Mouse (Mus musculus) MEL (cell line): ENCODE results near the gene Mndal.
"Not testable (repeated sequence)": the region's sequence is repeated elsewhere in the genome, so short reads cannot be mapped to it uniquely, and the experiment has no call there.

Experiments
- CHD2 ChIP-seq: IDR thresholded peaks from 2 replicates; pipeline ENCODE4 v1.6.1; 2011; ENCODE audit warnings: low read length, improper control_type of control experiment
- CTCF ChIP-seq, 3 experiments: IDR thresholded peaks in 2 of 3; conservative IDR thresholded peaks in 1 of 3; 2 replicates each; pipeline ENCODE4 v1.5.1; 2011 to 2012; ENCODE audit warnings: low read length in 3 of 3, low read depth in 2 of 3, mild to moderate bottlenecking in 2 of 3, improper control_type of control experiment in 1 of 3, inconsistent platforms in 1 of 3, mixed read lengths in 1 of 3, moderate library complexity in 1 of 3; ENCODE audit not compliant: control insufficient read depth in 1 of 3, insufficient read depth in 1 of 3, poor library complexity in 1 of 3, severe bottlenecking in 1 of 3
- EP300 ChIP-seq, 2 experiments: IDR thresholded peaks; 2 replicates each; pipeline ENCODE4 v1.6.1; 2011; ENCODE audit warnings: improper control_type of control experiment in 2 of 2, low read length in 2 of 2, low read depth in 1 of 2, mild to moderate bottlenecking in 1 of 2
- ETS1 ChIP-seq: IDR thresholded peaks from 2 replicates; pipeline ENCODE4 v1.6.1; 2012; ENCODE audit warnings: low read depth, mild to moderate bottlenecking, inconsistent platforms, low read length, improper control_type of control experiment, moderate library complexity
- GABPA ChIP-seq: IDR thresholded peaks from 2 replicates; pipeline ENCODE4 v1.6.1; 2012; ENCODE audit warnings: low read depth, mild to moderate bottlenecking, inconsistent platforms, low read length, improper control_type of control experiment, moderate library complexity
- GATA1 ChIP-seq: IDR thresholded peaks from 2 replicates; pipeline ENCODE4 v1.6.1; 2011; ENCODE audit warnings: low read depth, low read length, improper control_type of control experiment
- HCFC1 ChIP-seq: IDR thresholded peaks from 2 replicates; pipeline ENCODE4 v1.6.1; 2012; ENCODE audit warnings: low read depth, mild to moderate bottlenecking, inconsistent platforms, low read length, improper control_type of control experiment, moderate library complexity
- NELFE ChIP-seq: IDR thresholded peaks from 2 replicates; pipeline ENCODE4 v1.6.1; 2011; ENCODE audit warnings: low read depth, low read length, improper control_type of control experiment
- POLR2A ChIP-seq, 2 experiments: IDR thresholded peaks; 2 replicates each; pipeline ENCODE4 v1.6.1; 2011 to 2012; ENCODE audit warnings: low read length in 2 of 2, mild to moderate bottlenecking in 2 of 2, control low read depth in 1 of 2, improper control_type of control experiment in 1 of 2, low read depth in 1 of 2, moderate library complexity in 1 of 2; ENCODE audit not compliant: control insufficient read depth in 1 of 2, insufficient read depth in 1 of 2, poor library complexity in 1 of 2
- SIN3A ChIP-seq: IDR thresholded peaks from 2 replicates; pipeline ENCODE4 v1.6.1; 2012; ENCODE audit warnings: low read length, improper control_type of control experiment, inconsistent platforms
- TAL1 ChIP-seq: IDR thresholded peaks from 2 replicates; pipeline ENCODE4 v1.6.1; 2012; ENCODE audit warnings: mild to moderate bottlenecking, inconsistent platforms, low read length, moderate library complexity, mixed read lengths
- TBP ChIP-seq: IDR thresholded peaks from 2 replicates; pipeline ENCODE4 v1.8.0; 2011; ENCODE audit warnings: low read depth, low read length, improper control_type of control experiment
- TCF12 ChIP-seq: IDR thresholded peaks from 2 replicates; pipeline ENCODE4 v1.6.1; 2014; ENCODE audit warnings: low read depth, mild to moderate bottlenecking, inconsistent platforms, low read length, improper control_type of control experiment, moderate library complexity
- USF1 ChIP-seq: IDR thresholded peaks from 2 replicates; pipeline ENCODE4 v1.6.1; 2014; ENCODE audit warnings: low read depth, mild to moderate bottlenecking, inconsistent platforms, low read length, improper control_type of control experiment, moderate library complexity

GRCm38 (mm10) chr1:173908390-173908789 is 33.9 kb downstream of the Mndal start:
- not testable (repeated sequence) for TF ChIP-seq CTCF (IDR thresholded peaks at IDR 0.05 in 2 of 3, conservative IDR thresholded peaks at IDR 0.05 in 1 of 3; ENCODE audit: control insufficient read depth in 1 of 3, insufficient read depth in 1 of 3, low read depth in 2 of 3, low read length in 3 of 3, poor library complexity in 1 of 3, severe bottlenecking in 1 of 3); NELFE; GATA1; GABPA; USF1; EP300 (IDR thresholded peaks at IDR 0.05; ENCODE audit: low read depth in 1 of 2, low read length in 2 of 2); TBP; SIN3A; POLR2A (IDR thresholded peaks at IDR 0.05; ENCODE audit: control insufficient read depth in 1 of 2, insufficient read depth in 1 of 2, low read depth in 1 of 2, low read length in 2 of 2, poor library complexity in 1 of 2); HCFC1; TCF12; CHD2; TAL1; ETS1
